Mouse (Mus musculus): ENCODE results near the gene Hist1h2ba.
A peak's percentile ranks its signal among the peaks of the same experiment; 100 is the strongest.

Hist1h2ba gene

GRCm38 (mm10) chr13:23933421-23934210, at the start of gene Hist1h2ba:
Gene Hist1h2ba, minus strand, starts transcription at chr13:23934156.
- DNase-seq (ENCODE audit: low spot score in 2 of 2) = no peak

- no peak for DNase-seq (ENCODE audit: low spot score in 2 of 2)
These were observed 38.3 kb upstream of the Hist1h2ba start for GRCm38 (mm10) chr13:23972271-23972670.

- DNase-seq (ENCODE audit: low spot score in 2 of 2) = no peak
These were observed 37.9 kb upstream of the Hist1h2ba start for GRCm38 (mm10) chr13:23971870-23972269.

- no peak for DNase-seq (ENCODE audit: low spot score in 2 of 2)
These were observed 31.0 kb upstream of the Hist1h2ba start for GRCm38 (mm10) chr13:23964909-23965308.

- DNase-seq (ENCODE audit: low spot score in 2 of 2) = no peak
These were observed 25.8 kb upstream of the Hist1h2ba start for GRCm38 (mm10) chr13:23959776-23960175.

GRCm38 (mm10) chr13:23950928-23951327, 17.0 kb upstream of the Hist1h2ba start:
- DNase-seq (ENCODE audit: low spot score in 2 of 2) = no peak

GRCm38 (mm10) chr13:23949484-23950246, 15.7 kb upstream of the Hist1h2ba start:
- peak; percentile 14 to 17 for DNase-seq (ENCODE audit: low spot score in 2 of 2)

- DNase-seq (ENCODE audit: low spot score in 2 of 2) = no peak
These were observed 12.3 kb upstream of the Hist1h2ba start for GRCm38 (mm10) chr13:23946254-23946653.

GRCm38 (mm10) chr13:23942861-23943260, 8.9 kb upstream of the Hist1h2ba start:
- DNase-seq (ENCODE audit: low spot score in 2 of 2) = no peak

- DNase-seq (ENCODE audit: low spot score in 2 of 2) = no peak
These were observed 6.3 kb upstream of the Hist1h2ba start for GRCm38 (mm10) chr13:23940291-23940690.

GRCm38 (mm10) chr13:23938699-23939098, 4.7 kb upstream of the Hist1h2ba start:
- DNase-seq (ENCODE audit: low spot score in 2 of 2) = peak in 1 of 2 experiments; percentile 27

- DNase-seq (ENCODE audit: low spot score in 2 of 2) = no peak
These were observed 210 bp upstream of the Hist1h2ba start, which contains the start of gene Hist1h2aa for GRCm38 (mm10) chr13:23934211-23934520. Gene Hist1h2aa, plus strand, starts transcription at chr13:23934462.

- DNase-seq (ENCODE audit: low spot score in 2 of 2) = no peak
These were observed 3.1 kb downstream of the Hist1h2ba start for GRCm38 (mm10) chr13:23930904-23931303.

- DNase-seq (ENCODE audit: low spot score in 2 of 2) = no peak
These were observed 3.5 kb downstream of the Hist1h2ba start for GRCm38 (mm10) chr13:23930461-23930860.

GRCm38 (mm10) chr13:23928637-23929036, 5.3 kb downstream of the Hist1h2ba start:
- DNase-seq (ENCODE audit: low spot score in 2 of 2) = no peak

GRCm38 (mm10) chr13:23925792-23926191, 8.2 kb downstream of the Hist1h2ba start:
- DNase-seq (ENCODE audit: low spot score in 2 of 2) = no peak

- no peak for DNase-seq (ENCODE audit: low spot score in 2 of 2)
These were observed 16.3 kb downstream of the Hist1h2ba start for GRCm38 (mm10) chr13:23917674-23918073.

- no peak for DNase-seq (ENCODE audit: low spot score in 2 of 2)
These were observed 17.8 kb downstream of the Hist1h2ba start for GRCm38 (mm10) chr13:23916132-23916531.

GRCm38 (mm10) chr13:23914376-23915167, 19.4 kb downstream of the Hist1h2ba start, which contains the start of gene Slc17a4:
Gene Slc17a4, minus strand, starts transcription at chr13:23915009.
- no peak for DNase-seq (ENCODE audit: low spot score in 2 of 2)

- DNase-seq (ENCODE audit: low spot score in 2 of 2) = no peak
These were observed 20.1 kb downstream of the Hist1h2ba start for GRCm38 (mm10) chr13:23913791-23914306.

GRCm38 (mm10) chr13:23911335-23911734, 22.6 kb downstream of the Hist1h2ba start:
- DNase-seq (ENCODE audit: low spot score in 2 of 2) = no peak

GRCm38 (mm10) chr13:23910121-23910520, 23.8 kb downstream of the Hist1h2ba start:
- no peak for DNase-seq (ENCODE audit: low spot score in 2 of 2)

All from frontal cortex, postnatal 10 days (tissue).